Mouse (Mus musculus): Measurements from ENCODE around the gene Vps41. TPM values are rescaled to one million over a fixed set of nuclear protein-coding genes. Genes with fewer than 3 reads are reported as not detected.

Gene Vps41
- total RNA-seq, 2 experiments from 2014 or later: 33.6 to 34.5 TPM

GRCm38 (mm10) chr13:18868825-18869224, 151.7 kb downstream of the Vps41 start:
- DNase-seq: no peak

GRCm38 (mm10) chr13:18875321-18875720, 158.2 kb downstream of the Vps41 start:
- no peak for DNase-seq

- no peak for DNase-seq
These were observed 175.8 kb downstream of the Vps41 start for GRCm38 (mm10) chr13:18892910-18893309.

- DNase-seq: no peak
These were observed 179.7 kb downstream of the Vps41 start for GRCm38 (mm10) chr13:18896789-18897188.

- DNase-seq: no peak
These were observed 186.5 kb downstream of the Vps41 start for GRCm38 (mm10) chr13:18903623-18904022.

GRCm38 (mm10) chr13:18914774-18915173, 197.7 kb downstream of the Vps41 start:
- no peak for DNase-seq

Other genes with a start within 250 kb of the Vps41 start
- 1 to 10 TPM; 1.5 to 2.0 TPM for gene Amph, start 230.9 kb downstream of the Vps41 start, total RNA-seq (2021)